7 mouse cellular contexts compared by ENCODE assay signal in the genomic region with DNA sequence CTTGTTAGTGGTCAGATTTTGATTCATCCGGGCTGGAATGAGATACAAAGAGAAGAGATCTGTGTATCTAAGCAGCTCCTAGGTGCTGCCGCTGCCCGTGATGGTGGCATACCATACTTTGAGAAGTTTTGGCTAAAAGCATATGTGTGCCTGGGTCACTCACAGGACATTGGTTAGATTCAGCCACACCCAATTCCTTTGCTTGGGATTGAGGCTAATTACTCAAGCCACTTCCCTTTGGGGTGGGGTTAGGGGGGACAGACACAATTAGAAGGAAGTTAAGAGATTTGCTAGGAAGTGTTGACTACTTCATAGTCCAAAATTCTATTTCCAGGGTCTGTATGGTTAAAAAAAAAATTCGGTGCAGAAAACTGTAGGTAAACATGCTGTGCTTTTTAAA.
DNase-seq lines count a peak whose midpoint lies in the region; ATAC-seq and TF ChIP-seq lines count a peak whose summit lies in the region.
"Not testable (repeated sequence)": the region's sequence is repeated elsewhere in the genome, so short reads cannot be mapped to it uniquely, and the experiment has no call there.

No protein-coding gene starts in this region.

- intact Hi-C loops in heart, adult 2 months (cut with DNase I) = not testable (repeated sequence)

- not testable (repeated sequence) for H3K4me3 ChIP-seq in brown adipose tissue, adult 24 weeks (ENCODE audit: insufficient read depth, low read depth, low read length); heart, adult 2 months; lung, postnatal 0 days (ENCODE audit: low read depth, low read length)

- not testable (repeated sequence) for H3K9ac ChIP-seq in heart, adult 2 months (ENCODE audit: low read depth, low read length); lung, postnatal 0 days (replicated peaks; ENCODE audit: low read depth)

- peak in 1 of 2 experiments; percentile 21 for DNase-seq in heart, adult 2 months
- not testable (repeated sequence) for DNase-seq in lung, postnatal 0 days (ENCODE audit: low spot score)
- peak; percentile 55 for DNase-seq in lung, postnatal 36 days

- not testable (repeated sequence) for H3K27me3 ChIP-seq in heart, adult 2 months (ENCODE audit: control insufficient read depth, insufficient read depth, low read length); lung, postnatal 0 days (replicated peaks; ENCODE audit: insufficient read depth, low read length)

- not testable (repeated sequence) for H3K4me1 ChIP-seq in brown adipose tissue, adult 24 weeks (ENCODE audit: control insufficient read depth, insufficient read depth, insufficient read length, low read length); heart, adult 2 months (ENCODE audit: control insufficient read depth, insufficient read depth, low read length); lung, postnatal 0 days (ENCODE audit: insufficient read depth, low read depth, low read length)

- TF ChIP-seq CTCF in heart, adult 2 months (IDR thresholded peaks at IDR 0.05); lung, postnatal 0 days (IDR thresholded peaks at IDR 0.05): not testable (repeated sequence)

- not testable (repeated sequence) for H3K4me2 ChIP-seq in lung, postnatal 0 days (replicated peaks; ENCODE audit: low read depth, low read length)

- not testable (repeated sequence) for H3K9me3 ChIP-seq in lung, postnatal 0 days (ENCODE audit: low read length)

- peak overlapping the region; percentile 47 for H3K27ac ChIP-seq in brown adipose tissue, adult 24 weeks (replicated peaks; ENCODE audit: low read depth, low read length)
- peak overlapping the region; percentile 46 for H3K27ac ChIP-seq in heart, adult 2 months
- H3K27ac ChIP-seq in lung, postnatal 0 days (ENCODE audit: low read length) = not testable (repeated sequence)

- WGBS in heart, adult 2 months = 55% methylated on average over 4 of the region's 4 CpGs
- WGBS in lung, postnatal 0 days = 73% methylated on average over 4 of the region's 4 CpGs

- ATAC-seq in granulocyte monocyte progenitor cell, adult 5-6 weeks (replicated peaks; ENCODE audit: poor library complexity, severe bottlenecking) = peak; percentile 82
- ATAC-seq in lung, postnatal 0 days = not testable (repeated sequence)
- peak; percentile 81 for ATAC-seq in megakaryocyte, adult 5-6 weeks (ENCODE audit: poor library complexity, severe bottlenecking)
- ATAC-seq in monocyte, adult 5-6 weeks (replicated peaks; ENCODE audit: insufficient number of reproducible peaks, low FRiP score, low TSS enrichment, poor library complexity, severe bottlenecking) = peak; percentile 80

- not testable (repeated sequence) for TF ChIP-seq POLR2A in heart, adult 2 months (IDR thresholded peaks at IDR 0.05; ENCODE audit: insufficient read depth, low read depth, low read length)

- H3K36me3 ChIP-seq in heart, adult 2 months (ENCODE audit: control insufficient read depth, insufficient read depth, low read length); lung, postnatal 0 days (ENCODE audit: insufficient read depth, low read length): not testable (repeated sequence)

- not testable (repeated sequence) for H3K79me2 ChIP-seq in heart, adult 2 months (replicated peaks; ENCODE audit: control insufficient read depth, insufficient read depth, low read length)

- not testable (repeated sequence) for TF ChIP-seq EP300 in heart, adult 2 months (IDR thresholded peaks at IDR 0.05; ENCODE audit: insufficient read depth, low read depth, low read length)
- TF ChIP-seq EP300 in lung, postnatal 0 days (IDR thresholded peaks at IDR 0.05) = peak; percentile 37; the same call in 1 of the 2 replicates
